Mouse (Mus musculus): ENCODE results near the gene Chd3. TPM values are rescaled to one million over a fixed set of nuclear protein-coding genes. Genes with fewer than 3 reads are reported as not detected.

The Chd3 gene
- polyA plus RNA-seq, 1 experiment: 278 TPM

GRCm38 (mm10) chr11:69413221-69414181 is 44.3 kb upstream of the Chd3 start, which contains the start of gene Kdm6b:
Kdm6b (minus strand) TSS chr11:69413675.
- Histone ChIP-seq H3K4me3 (ENCODE audit: insufficient read depth, low read depth, low read length) (peak within 1 kb of the TSS; percentile 52), H3K4me1 (ENCODE audit: control insufficient read depth, insufficient read depth, low read length) (peaks cover 33% of the 10 kb centered on the region), H3K27ac (ENCODE audit: insufficient read depth, low read depth, low read length) (peak within 1 kb of the TSS; percentile 14)
- TF ChIP-seq CTCF (IDR thresholded peaks at IDR 0.05; ENCODE audit: insufficient read depth, low read depth, low read length): no peak
- TF ChIP-seq POLR2A (IDR thresholded peaks at IDR 0.05; ENCODE audit: insufficient read depth, low read depth, low read length): no peak
- WGBS: 16% methylated on average over 12 of the region's 12 CpGs

GRCm38 (mm10) chr11:69412548-69412947 is 43.3 kb upstream of the Chd3 start:
- 37% methylated on average over 7 of the region's 7 CpGs for WGBS
- peak overlapping the region; percentile 52 for H3K4me3 ChIP-seq (ENCODE audit: insufficient read depth, low read depth, low read length)
- peaks cover 42% of the 10 kb centered on the region for H3K4me1 ChIP-seq (ENCODE audit: control insufficient read depth, insufficient read depth, low read length)
- no peak for TF ChIP-seq CTCF (IDR thresholded peaks at IDR 0.05; ENCODE audit: insufficient read depth, low read depth, low read length)
- TF ChIP-seq POLR2A (IDR thresholded peaks at IDR 0.05; ENCODE audit: insufficient read depth, low read depth, low read length): no peak
- H3K27ac ChIP-seq (ENCODE audit: insufficient read depth, low read depth, low read length): peak overlapping the region; percentile 14

- H3K27ac ChIP-seq (ENCODE audit: insufficient read depth, low read depth, low read length): peak overlapping the region; percentile 70
- TF ChIP-seq CTCF (IDR thresholded peaks at IDR 0.05; ENCODE audit: insufficient read depth, low read depth, low read length) (no peak), POLR2A (IDR thresholded peaks at IDR 0.05; ENCODE audit: insufficient read depth, low read depth, low read length) (no peak; the same call in 1 of the 2 replicates)
- H3K4me3 ChIP-seq (ENCODE audit: insufficient read depth, low read depth, low read length): peak overlapping the region; percentile 56
- under 1% methylated on average over 39 of the region's 39 CpGs for WGBS
- peaks cover 44% of the 10 kb centered on the region for H3K4me1 ChIP-seq (ENCODE audit: control insufficient read depth, insufficient read depth, low read length)
Observed at GRCm38 (mm10) chr11:69411538-69412203, 42.5 kb upstream of the Chd3 start.

- Histone ChIP-seq H3K27ac (ENCODE audit: insufficient read depth, low read depth, low read length) (peak overlapping the region; percentile 75), H3K4me1 (ENCODE audit: control insufficient read depth, insufficient read depth, low read length) (peaks cover 44% of the 10 kb centered on the region), H3K4me3 (ENCODE audit: insufficient read depth, low read depth, low read length) (peak overlapping the region; percentile 56)
- under 1% methylated on average over 26 of the region's 26 CpGs for WGBS
- TF ChIP-seq CTCF (IDR thresholded peaks at IDR 0.05; ENCODE audit: insufficient read depth, low read depth, low read length): no peak
- TF ChIP-seq POLR2A (IDR thresholded peaks at IDR 0.05; ENCODE audit: insufficient read depth, low read depth, low read length): peak; percentile 13; the same call in 1 of the 2 replicates
Observed at GRCm38 (mm10) chr11:69411073-69411535, 41.9 kb upstream of the Chd3 start.

GRCm38 (mm10) chr11:69410310-69411072 is 41.3 kb upstream of the Chd3 start:
- Histone ChIP-seq H3K4me1 (ENCODE audit: control insufficient read depth, insufficient read depth, low read length) (peaks cover 44% of the 10 kb centered on the region), H3K4me3 (ENCODE audit: insufficient read depth, low read depth, low read length) (peak overlapping the region; percentile 56), H3K27ac (ENCODE audit: insufficient read depth, low read depth, low read length) (peak overlapping the region; percentile 75)
- peak; percentile 15; the same call in 1 of the 2 replicates for TF ChIP-seq POLR2A (IDR thresholded peaks at IDR 0.05; ENCODE audit: insufficient read depth, low read depth, low read length)
- TF ChIP-seq CTCF (IDR thresholded peaks at IDR 0.05; ENCODE audit: insufficient read depth, low read depth, low read length): no peak
- WGBS: 2% methylated on average over 41 of the region's 41 CpGs

GRCm38 (mm10) chr11:69410045-69410309 is 40.8 kb upstream of the Chd3 start:
- WGBS: under 1% methylated on average over 18 of the region's 18 CpGs
- H3K4me3 ChIP-seq (ENCODE audit: insufficient read depth, low read depth, low read length): peak overlapping the region; percentile 56
- H3K4me1 ChIP-seq (ENCODE audit: control insufficient read depth, insufficient read depth, low read length): peaks cover 41% of the 10 kb centered on the region
- peak overlapping the region; percentile 75 for H3K27ac ChIP-seq (ENCODE audit: insufficient read depth, low read depth, low read length)
- no peak for TF ChIP-seq CTCF (IDR thresholded peaks at IDR 0.05; ENCODE audit: insufficient read depth, low read depth, low read length)
- no peak for TF ChIP-seq POLR2A (IDR thresholded peaks at IDR 0.05; ENCODE audit: insufficient read depth, low read depth, low read length)

- TF ChIP-seq POLR2A (IDR thresholded peaks at IDR 0.05; ENCODE audit: insufficient read depth, low read depth, low read length): no peak; the same call in 1 of the 2 replicates
- TF ChIP-seq CTCF (IDR thresholded peaks at IDR 0.05; ENCODE audit: insufficient read depth, low read depth, low read length): no peak
- peak overlapping the region; percentile 56 for H3K4me3 ChIP-seq (ENCODE audit: insufficient read depth, low read depth, low read length)
- WGBS: 1% methylated on average over 45 of the region's 46 CpGs
- H3K27ac ChIP-seq (ENCODE audit: insufficient read depth, low read depth, low read length): peak overlapping the region; percentile 76
- peaks cover 37% of the 10 kb centered on the region for H3K4me1 ChIP-seq (ENCODE audit: control insufficient read depth, insufficient read depth, low read length)
Observed at GRCm38 (mm10) chr11:69409378-69410044, 40.3 kb upstream of the Chd3 start.

Measured in olfactory bulb, adult 2 months (tissue).